Mouse (Mus musculus) intestine, postnatal 0 days (tissue): ENCODE results near the gene Eif2b2. TPM values are rescaled to one million over a fixed set of nuclear protein-coding genes. Genes with fewer than 3 reads are reported as not detected.

Experiments used
- ATAC-seq: fragments of 200-750 bp; cut with Nextera tagmentation; 2 replicates; pipeline ENCODE4 v1.8.0; 2017; ENCODE audit warnings: mild to moderate bottlenecking, moderate TSS enrichment, moderate library complexity
- H3K27ac ChIP-seq: fragments of 300-500 bp; sonication (generic); 2 replicates; pipeline ENCODE4 v1.5.1; 2014; ENCODE audit warnings: mild to moderate bottlenecking, low read depth, low read length, moderate library complexity
- H3K27me3 ChIP-seq: fragments of 300-500 bp; sonication (generic); replicated peaks from 2 replicates; pipeline ENCODE4 v1.6.1; 2014; ENCODE audit warnings: low read length, mixed read lengths; ENCODE audit not compliant: control insufficient read depth, insufficient read depth
- H3K36me3 ChIP-seq: fragments of 300-500 bp; sonication (generic); 2 replicates; pipeline ENCODE4 v1.6.1; 2014; ENCODE audit warnings: mild to moderate bottlenecking, moderate library complexity; ENCODE audit not compliant: control insufficient read depth, insufficient read depth
- H3K4me1 ChIP-seq: fragments of 300-500 bp; sonication (generic); replicated peaks from 2 replicates; pipeline ENCODE4 v1.6.1; 2014; ENCODE audit warnings: antibody characterized with exemption, low read length, mixed read lengths; ENCODE audit not compliant: control insufficient read depth, insufficient read depth
- H3K4me2 ChIP-seq: fragments of 300-500 bp; sonication (generic); replicated peaks from 2 replicates; pipeline ENCODE4 v1.6.1; 2014; ENCODE audit warnings: low read depth, mild to moderate bottlenecking, moderate library complexity
- H3K4me3 ChIP-seq: fragments of 300-500 bp; sonication (generic); 2 replicates; pipeline ENCODE4 v1.5.1; 2014; ENCODE audit warnings: low read depth, low read length
- H3K9ac ChIP-seq: fragments of 300-500 bp; sonication (generic); 2 replicates; pipeline ENCODE4 v1.6.1; 2014; ENCODE audit warnings: mild to moderate bottlenecking, low read depth, low read length
- H3K9me3 ChIP-seq: fragments of 300-500 bp; sonication (generic); 2 replicates; pipeline ENCODE4 v1.6.1; 2016; ENCODE audit warnings: mixed run types; ENCODE audit not compliant: control insufficient read depth
- CTCF ChIP-seq: sonication (generic); IDR thresholded peaks from 2 replicates; pipeline ENCODE4 v1.5.1; 2016; ENCODE audit warnings: low read depth, mild to moderate bottlenecking, control low read depth, antibody characterized with exemption, moderate library complexity
- WGBS: fragments of 180-500 bp; shearing (Covaris S2); extraction: QIAGEN DNeasy Blood & Tissue Kit; methylation state at CpG from one replicate; pipeline ENCODE4 v1.1.7; 2014; 5-methylcytosine and 5-hydroxymethylcytosine counted together
- microRNA-seq: library from miRNA; unstranded; fragments of <30 nt; microRNA quantifications from one replicate; pipeline ENCODE4, GENCODE M21; 2016
- polyA plus RNA-seq: library from polyadenylated mRNA; unstranded; fragments of >200 nt; fragmentation: Nextera tagmentation; extraction: Ambion mirVana; gene quantifications from 2 replicates; pipeline ENCODE4 v1.2.1, GENCODE M21; 2015

Gene Eif2b2
- polyA plus RNA-seq, 1 experiment from 2014 or later, result 44.9 TPM

DNA sequence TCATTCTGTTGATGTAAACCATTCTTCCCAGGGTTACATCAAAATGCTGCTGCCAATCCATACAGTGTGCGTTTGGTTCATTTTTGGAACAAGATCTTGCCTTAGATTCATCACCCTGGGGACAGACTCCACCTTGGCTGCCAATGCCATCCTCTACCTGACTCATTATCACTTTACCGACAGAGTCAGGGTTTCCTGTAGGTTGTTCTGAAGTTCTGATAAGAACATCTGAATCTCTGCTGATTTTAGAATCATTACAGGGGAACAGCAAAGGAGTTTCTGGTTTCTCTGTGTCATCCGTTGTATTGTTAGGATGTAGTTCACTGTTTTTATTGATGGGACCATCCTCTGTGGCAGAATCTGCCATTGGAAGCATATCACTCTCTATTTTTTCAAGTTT, 47.0 kb downstream of the Eif2b2 start:
- Histone ChIP-seq H3K4me3 (no peak overlapping the region), H3K4me1 (0 out of 2 replicates have a peak, but pooled peaks cover 3% of the 10 kb centered on the region), H3K9me3 (no peaks in the 10 kb centered on the region), H3K27ac (no peak overlapping the region), H3K27me3 (no peaks in the 10 kb centered on the region), H3K36me3 (no peaks in the 10 kb centered on the region), H3K9ac (no peak overlapping the region), H3K4me2 (no peak overlapping the region)
- TF ChIP-seq CTCF, result no peak
- no peak for ATAC-seq
- 86% methylated on average over 3 of the region's 3 CpGs for WGBS

DNA sequence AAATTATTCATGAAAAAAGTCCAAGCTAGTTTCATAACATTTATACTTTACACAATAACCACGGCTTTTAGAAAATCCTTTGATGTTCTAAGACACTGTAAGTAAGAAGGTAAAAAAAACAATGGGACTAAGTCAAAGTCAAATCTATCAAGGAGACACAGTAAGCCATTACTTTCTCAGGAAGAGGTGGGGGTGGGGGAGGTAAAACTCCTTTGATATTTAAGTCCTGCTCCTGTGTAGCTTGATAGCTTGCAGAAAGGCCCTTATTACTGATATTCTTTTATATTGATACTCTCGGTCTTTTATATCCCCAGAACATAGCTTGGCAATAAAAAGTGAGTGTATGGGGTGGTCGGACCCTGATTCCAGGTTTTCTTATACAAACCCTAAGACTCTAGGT, 50.5 kb downstream of the Eif2b2 start:
- TF ChIP-seq CTCF, result no peak
- Histone ChIP-seq H3K4me1 (0 out of 2 replicates have a peak, but pooled peaks cover 3% of the 10 kb centered on the region), H3K36me3 (no peaks in the 10 kb centered on the region), H3K27me3 (no peaks in the 10 kb centered on the region), H3K4me3 (peak overlapping the region; percentile 57), H3K9ac (peak overlapping the region; percentile 48; the same call in 1 of the 2 replicates), H3K9me3 (no peaks in the 10 kb centered on the region), H3K27ac (peak overlapping the region; percentile 8; the same call in 1 of the 2 replicates), H3K4me2 (peak overlapping the region; percentile 66)
- no peak for ATAC-seq
- 53% methylated on average over 3 of the region's 3 CpGs for WGBS

DNA sequence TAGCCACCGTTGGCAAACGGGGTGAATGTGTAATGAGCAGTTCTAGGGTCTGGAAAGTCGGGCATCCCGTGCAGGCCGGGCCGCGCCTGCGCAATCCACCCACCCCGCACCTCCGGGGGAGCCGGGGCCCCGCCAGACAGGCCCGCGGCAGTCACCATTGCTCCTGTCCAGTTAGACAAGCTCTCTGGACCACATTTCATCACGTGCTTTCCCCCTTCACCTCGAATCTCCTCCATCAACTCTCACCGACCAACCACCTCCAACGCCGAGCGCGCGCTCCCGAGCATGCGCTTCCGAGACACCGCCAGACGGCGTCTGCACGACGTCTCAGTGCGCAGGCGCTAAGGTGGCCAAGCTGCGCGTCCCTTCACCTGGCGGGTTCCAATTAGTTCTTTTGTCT, 51.0 kb downstream of the Eif2b2 start, which contains the start of gene Mlh3:
Gene Mlh3, minus strand, starts transcription at position 281 of the 400 bp plus-strand sequence.
- 0 out of 2 replicates have a peak, but pooled peaks cover 3% of the 10 kb centered on the region for H3K4me1 ChIP-seq
- WGBS, result under 1% methylated on average over 35 of the region's 35 CpGs
- H3K27ac ChIP-seq, result peak within 1 kb of the TSS; percentile 8; the same call in 1 of the 2 replicates
- H3K36me3 ChIP-seq, result no peaks in the 10 kb centered on the region
- peak within 1 kb of the TSS; percentile 48 for H3K9ac ChIP-seq
- peak within 1 kb of the TSS; percentile 57 for H3K4me3 ChIP-seq
- H3K27me3 ChIP-seq, result no peaks in the 10 kb centered on the region
- peak within 1 kb of the TSS; percentile 66 for H3K4me2 ChIP-seq
- ATAC-seq, result peak; percentile 78
- H3K9me3 ChIP-seq, result no peaks in the 10 kb centered on the region
- TF ChIP-seq CTCF, result peak; percentile 69

DNA sequence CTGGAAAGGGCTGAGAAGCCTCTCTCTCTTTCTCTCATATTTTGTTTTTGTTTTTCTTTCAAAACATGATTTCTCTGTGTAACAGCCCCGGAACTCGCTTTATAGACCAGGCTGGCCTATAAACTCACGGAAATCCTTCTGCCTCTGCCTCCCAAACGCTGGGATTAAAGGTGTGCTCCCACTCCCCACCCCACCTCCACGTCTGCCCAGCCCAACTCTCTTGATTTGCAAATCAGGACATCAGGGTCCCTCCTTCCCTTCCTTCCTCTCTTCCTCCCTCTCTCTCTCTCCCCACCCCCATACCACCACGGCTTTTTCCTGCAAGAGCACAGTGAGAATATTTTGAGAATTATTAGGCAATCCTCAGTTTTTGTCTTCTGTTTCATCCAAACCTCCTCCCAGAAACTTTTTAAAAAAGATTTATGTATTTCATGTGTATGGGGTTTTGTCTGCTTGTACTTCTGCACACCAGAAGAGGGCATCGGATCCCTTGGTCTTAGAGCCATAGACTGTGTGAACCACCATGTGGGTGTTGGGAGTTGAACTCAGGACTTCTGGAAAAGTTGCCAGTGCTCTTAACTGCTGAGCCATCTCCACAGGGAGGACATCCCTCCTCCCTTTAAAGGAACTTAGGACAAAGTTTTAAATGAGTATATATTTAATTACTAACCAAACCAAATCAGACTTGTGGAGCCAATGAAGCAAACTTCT, 52.0 kb downstream of the Eif2b2 start:
- Histone ChIP-seq H3K4me3 (no peak overlapping the region), H3K4me1 (0 out of 2 replicates have a peak, but pooled peaks cover 3% of the 10 kb centered on the region), H3K9ac (no peak overlapping the region), H3K27me3 (no peaks in the 10 kb centered on the region), H3K36me3 (no peaks in the 10 kb centered on the region), H3K27ac (no peak overlapping the region), H3K4me2 (no peak overlapping the region), H3K9me3 (no peaks in the 10 kb centered on the region)
- no peak for ATAC-seq
- TF ChIP-seq CTCF, result peak; percentile 22; the same call in 1 of the 2 replicates
- WGBS, result 76% methylated on average over 7 of the region's 7 CpGs

DNA sequence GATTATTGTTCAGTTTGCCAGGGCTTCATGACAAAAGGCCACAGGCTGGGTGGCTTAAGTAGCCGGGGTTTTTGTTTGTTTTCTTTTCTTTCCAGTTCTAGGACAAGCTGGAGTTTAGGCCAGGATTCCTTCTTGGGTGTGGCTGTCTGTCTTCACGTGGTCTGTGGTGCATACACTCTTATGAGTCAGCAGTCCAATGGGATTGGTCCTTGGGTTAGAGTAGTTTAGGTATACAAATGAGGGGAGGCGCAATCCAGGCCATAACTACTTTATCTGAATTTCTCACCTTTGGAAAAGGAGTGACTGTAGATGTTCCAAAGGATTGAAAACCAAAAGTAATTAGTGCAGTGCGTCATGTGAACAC, 52.5 kb downstream of the Eif2b2 start:
- Histone ChIP-seq H3K36me3 (no peaks in the 10 kb centered on the region), H3K9ac (no peak overlapping the region), H3K4me3 (no peak overlapping the region), H3K4me2 (no peak overlapping the region), H3K4me1 (0 out of 2 replicates have a peak, but pooled peaks cover 3% of the 10 kb centered on the region), H3K27ac (no peak overlapping the region), H3K9me3 (no peaks in the 10 kb centered on the region), H3K27me3 (no peaks in the 10 kb centered on the region)
- WGBS, result 57% methylated on average over 4 of the region's 4 CpGs
- TF ChIP-seq CTCF, result no peak
- ATAC-seq, result peak; percentile 16; the same call in 1 of the 2 replicates

DNA sequence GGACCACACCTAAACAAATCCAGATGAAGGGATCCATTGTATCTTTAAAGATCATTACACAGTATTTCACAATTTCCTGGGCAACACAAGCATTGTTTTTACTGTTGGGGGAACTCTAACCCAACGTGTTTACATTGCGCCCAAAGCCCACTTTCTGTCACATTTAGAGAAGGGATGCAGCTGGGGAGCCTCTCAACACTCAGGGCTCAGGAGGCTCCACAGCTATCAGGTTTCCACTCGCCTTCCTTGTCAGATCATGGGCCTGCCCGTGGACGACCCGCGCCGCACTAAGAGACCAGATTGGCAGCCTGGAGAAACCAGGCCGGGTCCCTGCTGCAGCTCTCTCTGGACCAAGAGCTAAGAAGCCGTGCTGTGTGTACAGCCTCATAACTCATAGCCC, 54.2 kb downstream of the Eif2b2 start:
- H3K27me3 ChIP-seq, result no peaks in the 10 kb centered on the region
- no peak overlapping the region for H3K27ac ChIP-seq
- no peak overlapping the region for H3K4me2 ChIP-seq
- no peak for ATAC-seq
- no peak overlapping the region for H3K9ac ChIP-seq
- no peak for TF ChIP-seq CTCF
- 65% methylated on average over 10 of the region's 10 CpGs for WGBS
- H3K4me3 ChIP-seq, result no peak overlapping the region
- H3K4me1 ChIP-seq, result 0 out of 2 replicates have a peak, but pooled peaks cover 3% of the 10 kb centered on the region
- no peaks in the 10 kb centered on the region for H3K9me3 ChIP-seq
- H3K36me3 ChIP-seq, result no peaks in the 10 kb centered on the region

Small RNA genes within 50 kb of the gene (microRNA-seq; reads per million reads assigned to microRNA genes)
- not detected for gene Mir6938

Other genes starting within 250 kb of the Eif2b2 start
- gene Fcf1, start 248.6 kb upstream of the Eif2b2 start, polyA plus RNA-seq, result 91.3 and 97.3 TPM in 2 replicates
- 5.1 and 5.5 TPM in 2 replicates for gene Arel1, start 248.6 kb upstream of the Eif2b2 start, polyA plus RNA-seq
- gene Ylpm1, start 223.2 kb upstream of the Eif2b2 start, polyA plus RNA-seq, result 12.4 and 12.8 TPM in 2 replicates
- gene Prox2, start 108.7 kb upstream of the Eif2b2 start, polyA plus RNA-seq, result 0.99 and 1.6 TPM in 2 replicates
- 119 and 125 TPM in 2 replicates for gene Dlst, start 108.6 kb upstream of the Eif2b2 start, polyA plus RNA-seq
- 1.3 and 1.9 TPM in 2 replicates for gene Rps6kl1, start 68.2 kb upstream of the Eif2b2 start, polyA plus RNA-seq
- 3.9 and 4.2 TPM in 2 replicates for gene Pgf, start 41.7 kb upstream of the Eif2b2 start, polyA plus RNA-seq
- 2.5 and 3.0 TPM in 2 replicates for gene Mlh3, start 51.1 kb downstream of the Eif2b2 start, polyA plus RNA-seq
- 50.3 and 51.9 TPM in 2 replicates for gene Acyp1, start 69.0 kb downstream of the Eif2b2 start, polyA plus RNA-seq
- gene Zc2hc1c, start 69.1 kb downstream of the Eif2b2 start, polyA plus RNA-seq, result 0.86 and 0.96 TPM in 2 replicates
- gene Nek9, start 119.9 kb downstream of the Eif2b2 start, polyA plus RNA-seq, result 10.2 and 10.3 TPM in 2 replicates
- gene Tmed10, start 155.4 kb downstream of the Eif2b2 start, polyA plus RNA-seq, result 328 TPM in 2 replicates